Mouse (Mus musculus) embryonic stem cell, embryonic (primary cell): ENCODE measurements around the gene Nhp2.

Experiments used
- CTCF ChIA-PET, 4 experiments: fragments of 300-600 bp in 2 of 4; fragments of 350-600 bp in 2 of 4; sonication (Branson Sonifier 250); formaldehyde crosslinking; loops; one replicate each; lab custom pipeline; 2022; ENCODE audit warnings: inconsistent platforms in 2 of 4; lab: Charles Lee
- POLR2A ChIA-PET, 4 experiments: fragments of 300-600 bp in 2 of 4; fragments of 350-600 bp in 2 of 4; sonication (Branson Sonifier 250); formaldehyde crosslinking; loops; one replicate each; lab custom pipeline; 2022; ENCODE audit warnings: antibody characterized with exemption in 4 of 4, inconsistent platforms in 1 of 4; lab: Charles Lee

The Nhp2 gene

GRCm38 (mm10) chr11:51619409-51620060 lies at the start of gene Nhp2:
Gene Nhp2, plus strand, starts transcription at chr11:51619735.
- CTCF ChIA-PET: interaction anchor here in 3 of 4 experiments (0.6 to 3.9 kb wide), 10 partner anchors 10 to 357 kb away, joined by 3 to 75 read pairs (median 3); partner anchors contain the start of genes Hnrnpab (in 2 of the 3), 0610009B22Rik (in 1 of the 3), Phykpl (in 1 of the 3) and Rmnd5b (in 1 of the 3)
- POLR2A ChIA-PET: interaction anchor here (0.5 to 62.0 kb wide), 53 partner anchors 4 to 1669 kb away, joined by 3 to 3635 read pairs (median 7); partner anchors contain the start of genes Hnrnpab (in 4 of the 4), 0610009B22Rik (in 3 of the 4), D930048N14Rik (in 3 of the 4) and N4bp3 (in 3 of the 4)

GRCm38 (mm10) chr11:51576454-51576853 lies 43.1 kb upstream of the Nhp2 start:
- ChIA-PET POLR2A (interaction anchor here in 2 of 4 experiments (0.7 to 15.1 kb wide), 9 partner anchors 8 to 112 kb away, joined by 3 to 158 read pairs (median 5); partner anchors contain the start of genes 0610009B22Rik (in 2 of the 2), Phykpl (in 2 of the 2) and Hnrnpab (in 1 of the 2)), CTCF (interaction anchor here in 1 of 4 experiments (0.6 to 1.6 kb wide), 3 partner anchors 9 to 242 kb away, joined by 3 to 5 read pairs (median 4); no protein-coding TSS in a partner anchor)

GRCm38 (mm10) chr11:51577587-51577986 lies 41.9 kb upstream of the Nhp2 start:
- POLR2A ChIA-PET: interaction anchor here in 3 of 4 experiments (0.5 to 15.1 kb wide), 13 partner anchors 8 to 278 kb away, joined by 3 to 158 read pairs (median 4); partner anchors contain the start of genes Hnrnpab (in 2 of the 3), 0610009B22Rik (in 1 of the 3) and Phykpl (in 1 of the 3)
- CTCF ChIA-PET: interaction anchor here (0.6 to 1.6 kb wide), 6 partner anchors 10 to 744 kb away, joined by 3 to 6 read pairs (median 4); partner anchors contain the start of gene Col23a1 (in 1 of the 4)

GRCm38 (mm10) chr11:51579024-51579423 lies 40.5 kb upstream of the Nhp2 start:
- POLR2A ChIA-PET: interaction anchor here in 2 of 4 experiments (1.1 to 9.8 kb wide), 3 partner anchors 8 to 25 kb away, joined by 4 to 268 read pairs (median 4); partner anchors contain the start of gene Hnrnpab (in 1 of the 2)

GRCm38 (mm10) chr11:51582713-51583112 lies 36.8 kb upstream of the Nhp2 start:
- CTCF ChIA-PET: interaction anchor here in 3 of 4 experiments (0.5 to 1.4 kb wide), 7 partner anchors 17 to 106 kb away, joined by 3 to 4 read pairs (median 3); partner anchors contain the start of gene 0610009B22Rik (in 1 of the 3)
- POLR2A ChIA-PET: interaction anchor here in 3 of 4 experiments (1.1 to 62.0 kb wide), 8 partner anchors 11 to 121 kb away, joined by 4 to 3635 read pairs (median 54); partner anchors contain the start of genes Hnrnpab (in 2 of the 3), 0610009B22Rik (in 1 of the 3), D930048N14Rik (in 1 of the 3) and N4bp3 (in 1 of the 3)

More at GRCm38 (mm10) chr11:51579024-51579423, 40.5 kb upstream of the Nhp2 start:
- CTCF ChIA-PET: no interaction called here

- CTCF ChIA-PET: interaction anchor here (0.9 to 3.2 kb wide), 20 partner anchors 10 to 743 kb away, joined by 3 to 23 read pairs (median 6); partner anchors contain the start of genes 0610009B22Rik (in 1 of the 4), D930048N14Rik (in 1 of the 4), N4bp3 (in 1 of the 4) and Nhp2 (in 1 of the 4)
- POLR2A ChIA-PET: interaction anchor here (0.6 to 62.0 kb wide), 83 partner anchors 7 to 891 kb away, joined by 3 to 3635 read pairs (median 6); partner anchors contain the start of genes Hnrnpab (in 4 of the 4), 0610009B22Rik (in 3 of the 4), D930048N14Rik (in 3 of the 4) and N4bp3 (in 3 of the 4)
Measured at GRCm38 (mm10) chr11:51584057-51584430, 35.5 kb upstream of the Nhp2 start.

- ChIA-PET CTCF (interaction anchor here (0.5 to 3.2 kb wide), 27 partner anchors 10 to 1214 kb away, joined by 3 to 23 read pairs (median 5); partner anchors contain the start of genes Col23a1 (in 2 of the 4), 0610009B22Rik (in 1 of the 4), D930048N14Rik (in 1 of the 4) and N4bp3 (in 1 of the 4)), POLR2A (interaction anchor here (0.5 to 62.0 kb wide), 108 partner anchors 8 to 891 kb away, joined by 3 to 3635 read pairs (median 5); partner anchors contain the start of genes Hnrnpab (in 4 of the 4), 0610009B22Rik (in 3 of the 4), D930048N14Rik (in 3 of the 4) and N4bp3 (in 3 of the 4))
Measured at GRCm38 (mm10) chr11:51584431-51585248, 34.9 kb upstream of the Nhp2 start, which contains the start of gene Phykpl. Gene Phykpl, plus strand, starts transcription at chr11:51584757.

- ChIA-PET POLR2A (interaction anchor here (0.5 to 62.0 kb wide), 67 partner anchors 8 to 670 kb away, joined by 3 to 3635 read pairs (median 9); partner anchors contain the start of genes Hnrnpab (in 4 of the 4), 0610009B22Rik (in 3 of the 4), D930048N14Rik (in 3 of the 4) and N4bp3 (in 3 of the 4)), CTCF (interaction anchor here (0.6 to 3.2 kb wide), 14 partner anchors 9 to 296 kb away, joined by 3 to 23 read pairs (median 6); partner anchors contain the start of genes Col23a1 (in 1 of the 4), Nhp2 (in 1 of the 4) and Rmnd5b (in 1 of the 4))
Measured at GRCm38 (mm10) chr11:51585608-51586252, 33.8 kb upstream of the Nhp2 start.

- ChIA-PET CTCF (interaction anchor here in 3 of 4 experiments (0.6 to 3.2 kb wide), 6 partner anchors 8 to 116 kb away, joined by 3 to 15 read pairs (median 4); no protein-coding TSS in a partner anchor), POLR2A (interaction anchor here (0.5 to 62.0 kb wide), 17 partner anchors 8 to 1227 kb away, joined by 3 to 3635 read pairs (median 14); partner anchors contain the start of genes 0610009B22Rik (in 3 of the 4), Hnrnpab (in 3 of the 4), Nhp2 (in 2 of the 4) and D930048N14Rik (in 1 of the 4))
Measured at GRCm38 (mm10) chr11:51586411-51586810, 33.1 kb upstream of the Nhp2 start.

GRCm38 (mm10) chr11:51587059-51587458 lies 32.5 kb upstream of the Nhp2 start:
- CTCF ChIA-PET: interaction anchor here in 3 of 4 experiments (0.9 to 3.2 kb wide), 3 partner anchors 47 to 94 kb away, joined by 3 to 12 read pairs (median 4); no protein-coding TSS in a partner anchor

GRCm38 (mm10) chr11:51588833-51589232 lies 30.7 kb upstream of the Nhp2 start:
- CTCF ChIA-PET: interaction anchor here in 1 of 4 experiments (1.1 kb wide), 1 partner anchor 12 kb away, joined by 5 read pairs; no protein-coding TSS in a partner anchor
- POLR2A ChIA-PET: interaction anchor here in 3 of 4 experiments (0.6 to 62.0 kb wide), 6 partner anchors 16 to 414 kb away, joined by 3 to 3635 read pairs (median 86); partner anchors contain the start of genes Hnrnpab (in 3 of the 3), D930048N14Rik (in 1 of the 3), N4bp3 (in 1 of the 3) and Nhp2 (in 1 of the 3)

More at GRCm38 (mm10) chr11:51587059-51587458, 32.5 kb upstream of the Nhp2 start:
- POLR2A ChIA-PET: interaction anchor here (0.5 to 62.0 kb wide), 24 partner anchors 7 to 1227 kb away, joined by 3 to 3635 read pairs (median 5); partner anchors contain the start of genes Hnrnpab (in 4 of the 4), 0610009B22Rik (in 3 of the 4), Nhp2 (in 2 of the 4) and D930048N14Rik (in 1 of the 4)

- ChIA-PET POLR2A (interaction anchor here (0.6 to 62.0 kb wide), 21 partner anchors 13 to 1629 kb away, joined by 3 to 3635 read pairs (median 3); partner anchors contain the start of genes Hnrnpab (in 2 of the 4), D930048N14Rik (in 1 of the 4), N4bp3 (in 1 of the 4) and Nhp2 (in 1 of the 4)), CTCF (interaction anchor here in 2 of 4 experiments (1.1 kb wide), 2 partner anchors 11 to 91 kb away, joined by 4 to 5 read pairs; no protein-coding TSS in a partner anchor)
Measured at GRCm38 (mm10) chr11:51590002-51590401, 29.5 kb upstream of the Nhp2 start.

GRCm38 (mm10) chr11:51591168-51591567 lies 28.4 kb upstream of the Nhp2 start:
- CTCF ChIA-PET: interaction anchor here in 1 of 4 experiments (1.1 kb wide), 1 partner anchor 90 kb away, joined by 3 read pairs; no protein-coding TSS in a partner anchor

GRCm38 (mm10) chr11:51591915-51592314 lies 27.6 kb upstream of the Nhp2 start:
- CTCF ChIA-PET: no interaction called here
- POLR2A ChIA-PET: interaction anchor here (0.6 to 62.0 kb wide), 12 partner anchors 8 to 111 kb away, joined by 3 to 3635 read pairs (median 8); partner anchors contain the start of genes Hnrnpab (in 4 of the 4), 0610009B22Rik (in 1 of the 4), D930048N14Rik (in 1 of the 4) and N4bp3 (in 1 of the 4)

More at GRCm38 (mm10) chr11:51591168-51591567, 28.4 kb upstream of the Nhp2 start:
- POLR2A ChIA-PET: interaction anchor here (0.7 to 62.0 kb wide), 11 partner anchors 8 to 112 kb away, joined by 3 to 3635 read pairs (median 8); partner anchors contain the start of genes Hnrnpab (in 4 of the 4), 0610009B22Rik (in 1 of the 4), D930048N14Rik (in 1 of the 4) and N4bp3 (in 1 of the 4)
